Mouse (Mus musculus) yolk sac, embryonic 10.5 days (tissue): ENCODE measurements around the gene Rrm2.
A peak's percentile ranks its signal among the peaks of the same experiment; 100 is the strongest.
"Not testable (repeated sequence)": the region's sequence is repeated elsewhere in the genome, so short reads cannot be mapped to it uniquely, and the experiment has no call there.

ENCODE experiments used
- DNase-seq: peaks from one replicate; pipeline ENCODE4 v3.0.0-alpha.2; 2017; ENCODE audit warnings: low spot score

Rrm2 gene

DNA sequence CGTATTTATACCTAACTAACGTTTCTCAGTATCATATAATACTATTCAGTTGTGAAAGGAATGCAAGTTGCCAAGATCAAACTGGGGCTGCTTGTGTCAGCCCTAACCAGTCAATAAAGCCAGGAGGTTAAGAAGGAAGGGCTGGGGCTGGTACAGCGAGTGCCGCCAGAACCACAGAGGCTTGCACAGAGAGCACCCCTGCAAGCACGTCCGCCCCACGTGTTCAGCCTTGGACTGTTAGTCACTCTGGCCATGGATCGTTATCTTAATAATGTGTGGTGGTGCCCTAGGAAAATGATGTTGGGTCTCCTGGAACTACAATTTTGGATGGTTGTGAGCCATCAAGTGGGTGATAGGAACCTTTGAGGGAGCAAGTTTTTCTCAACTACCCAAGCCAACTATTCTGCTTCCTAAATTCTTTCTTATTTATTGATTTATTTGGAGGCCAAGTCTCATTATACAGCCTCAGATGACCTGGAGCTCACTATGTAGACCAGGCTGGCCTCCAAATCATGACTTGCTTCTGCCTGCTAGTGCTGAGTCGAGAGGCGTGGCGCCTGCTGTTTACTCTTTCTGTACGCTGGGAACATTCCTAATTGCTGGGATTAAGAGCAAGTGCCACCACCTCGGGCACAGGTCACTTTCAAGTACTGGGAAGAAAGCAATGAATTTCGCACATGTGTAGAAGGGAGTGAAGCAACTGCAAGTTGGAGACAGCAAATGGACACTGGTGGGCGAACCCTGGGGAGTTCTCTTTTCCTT lies 2.4 kb upstream of the Rrm2 start:
- DNase-seq = peak; percentile 32

DNA sequence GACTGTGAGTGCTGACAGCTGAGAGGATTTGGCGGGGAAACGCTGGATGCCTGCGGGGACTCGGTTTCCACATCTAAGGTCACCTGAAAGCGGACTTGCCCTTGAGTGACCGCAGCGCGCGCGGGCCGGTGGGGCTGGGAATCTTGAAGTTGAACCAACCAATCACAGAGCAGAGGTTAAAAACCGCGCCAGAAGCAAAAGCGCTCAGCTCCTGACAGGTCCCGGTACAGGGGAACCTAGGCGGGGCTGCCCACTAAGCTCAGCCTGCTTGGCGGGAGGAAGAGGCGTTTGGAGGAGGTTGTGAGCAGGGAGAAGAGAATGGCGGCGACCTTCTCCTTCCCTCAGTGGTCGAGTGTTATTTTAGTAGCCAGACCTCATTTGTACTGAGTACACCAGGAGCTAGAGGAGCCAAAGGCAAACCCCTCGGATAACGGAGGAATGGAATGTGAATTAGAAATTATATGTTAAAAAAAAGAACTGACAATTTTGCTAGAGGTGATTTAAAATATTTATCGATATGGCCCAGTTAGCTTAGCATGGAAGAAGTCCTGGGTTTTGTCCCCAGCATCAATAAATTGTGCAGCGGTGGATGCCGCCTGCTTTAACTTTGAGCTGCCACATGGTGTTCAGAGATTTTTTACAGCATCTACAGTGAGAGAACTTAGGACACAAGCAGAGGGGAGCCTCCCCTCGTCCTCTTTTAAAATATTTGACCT lies 1.1 kb upstream of the Rrm2 start:
- DNase-seq = peak; percentile 84

DNA sequence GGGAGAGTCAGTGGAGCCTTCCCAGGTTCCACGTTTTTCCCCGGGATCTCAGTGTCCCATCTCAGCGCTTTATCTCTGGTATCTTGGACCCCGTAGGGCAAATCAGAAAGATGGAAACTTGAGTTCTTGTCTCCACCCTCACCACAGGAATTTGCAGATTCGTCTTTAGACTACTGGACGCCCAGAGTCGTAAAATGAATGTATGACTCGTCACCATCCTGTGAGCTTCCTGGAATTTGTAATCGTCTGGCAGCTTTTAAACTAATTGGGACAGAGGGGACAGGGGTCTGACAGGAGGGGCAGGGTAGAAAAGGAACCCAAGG lies 600 bp upstream of the Rrm2 start:
- DNase-seq = peak; percentile 60

DNA sequence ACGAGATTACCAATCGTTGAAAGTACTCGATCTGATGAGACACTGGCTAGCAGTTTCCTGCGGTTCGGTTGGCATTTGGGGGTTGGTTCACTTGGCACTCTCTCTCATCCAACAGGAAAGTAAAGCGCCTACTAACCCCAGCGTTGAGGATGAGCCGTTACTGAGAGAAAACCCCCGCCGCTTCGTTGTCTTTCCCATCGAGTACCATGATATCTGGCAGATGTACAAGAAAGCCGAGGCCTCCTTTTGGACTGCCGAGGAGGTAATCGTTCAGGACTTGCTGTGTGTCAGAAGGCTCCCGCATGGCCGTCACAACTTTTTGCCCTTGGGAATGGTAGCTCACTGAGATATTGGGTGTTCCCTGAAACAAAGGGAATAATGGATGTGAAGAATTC lies 780 bp downstream of the Rrm2 start:
- DNase-seq = no peak

DNA sequence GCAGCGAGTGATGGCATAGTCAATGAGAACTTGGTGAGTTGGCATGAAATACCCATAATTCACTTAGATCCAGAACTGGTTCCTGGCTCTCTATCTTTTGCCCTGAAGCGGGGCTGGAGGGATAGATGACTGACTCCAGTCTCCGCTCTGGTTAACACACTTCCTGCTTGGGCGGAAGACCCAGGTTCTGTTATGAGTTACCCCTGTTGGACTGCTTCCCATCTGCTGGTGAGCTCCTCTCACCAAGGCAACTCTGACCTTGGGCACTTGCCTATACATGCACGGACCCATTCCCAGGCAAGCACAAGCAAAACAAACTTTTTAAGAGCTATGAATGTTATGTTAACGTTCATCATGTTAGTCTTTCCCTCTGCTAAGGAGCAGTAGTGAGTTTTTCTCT lies 1.4 kb downstream of the Rrm2 start:
- DNase-seq = no peak

DNA sequence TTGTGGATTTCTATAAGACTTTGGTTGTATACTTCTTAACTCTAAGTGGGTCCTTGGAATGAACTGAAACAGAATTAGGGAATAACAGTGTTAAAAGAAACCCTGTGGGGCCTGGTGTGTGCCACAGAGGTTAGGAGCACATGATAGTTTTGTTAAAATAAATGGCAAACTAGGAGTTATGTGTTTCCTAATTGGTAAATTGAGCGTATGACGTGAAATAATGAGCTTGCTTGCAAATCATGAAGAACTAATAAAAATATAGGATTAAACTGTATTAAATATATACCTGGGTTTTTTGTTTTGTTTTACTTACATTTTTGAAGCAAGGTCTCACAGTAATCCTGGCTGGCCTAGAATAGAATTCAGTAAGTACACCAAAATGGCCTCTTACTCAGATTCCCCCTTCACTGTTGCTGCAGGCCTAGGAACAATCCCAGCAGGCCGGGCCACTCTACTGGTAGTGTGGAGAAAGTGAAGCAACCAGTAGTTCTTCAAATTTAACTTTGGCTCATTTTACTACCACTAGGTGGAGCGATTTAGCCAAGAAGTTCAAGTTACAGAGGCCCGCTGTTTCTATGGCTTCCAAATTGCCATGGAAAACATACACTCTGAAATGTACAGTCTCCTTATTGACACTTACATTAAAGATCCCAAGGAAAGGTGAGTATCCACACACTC lies 1.9 kb downstream of the Rrm2 start:
- peak; percentile 60 for DNase-seq

DNA sequence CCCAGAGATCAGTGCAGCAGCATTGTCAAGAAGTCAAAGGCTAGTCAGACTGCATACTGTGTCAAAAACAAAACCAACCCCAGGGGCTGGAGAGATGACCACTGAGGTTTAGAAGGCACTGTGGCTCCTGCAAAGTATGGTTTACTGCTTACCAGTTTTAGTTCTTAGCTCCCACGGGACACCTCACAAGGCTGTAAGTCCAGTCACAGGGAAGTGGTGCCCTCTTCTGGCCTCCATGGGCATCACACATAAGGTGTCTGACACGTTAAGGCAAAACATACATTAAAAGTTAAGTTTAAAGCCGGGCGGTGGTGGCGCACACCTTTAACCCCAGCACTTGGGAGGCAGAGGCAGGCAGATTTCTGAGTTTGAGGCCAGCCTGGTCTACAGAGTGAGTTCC lies 2.6 kb downstream of the Rrm2 start:
- no peak for DNase-seq

DNA sequence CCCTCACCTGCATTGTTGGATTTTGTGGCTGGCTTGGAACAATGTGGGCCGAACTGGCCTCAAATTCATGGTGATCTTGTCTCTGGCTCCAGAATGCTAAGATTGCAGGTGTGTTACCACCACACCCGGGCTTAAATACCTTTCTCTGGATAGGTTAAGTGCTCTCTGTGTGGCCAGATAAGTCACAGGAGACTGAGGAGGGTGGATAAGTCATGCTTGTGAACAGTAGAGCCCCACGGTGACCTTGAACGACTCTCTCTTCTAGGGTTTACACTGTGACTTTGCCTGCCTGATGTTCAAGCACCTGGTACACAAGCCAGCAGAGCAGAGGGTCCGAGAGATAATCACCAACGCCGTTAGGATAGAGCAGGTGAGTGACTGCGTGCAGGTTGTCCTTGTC lies 4.4 kb downstream of the Rrm2 start:
- no peak for DNase-seq

DNA sequence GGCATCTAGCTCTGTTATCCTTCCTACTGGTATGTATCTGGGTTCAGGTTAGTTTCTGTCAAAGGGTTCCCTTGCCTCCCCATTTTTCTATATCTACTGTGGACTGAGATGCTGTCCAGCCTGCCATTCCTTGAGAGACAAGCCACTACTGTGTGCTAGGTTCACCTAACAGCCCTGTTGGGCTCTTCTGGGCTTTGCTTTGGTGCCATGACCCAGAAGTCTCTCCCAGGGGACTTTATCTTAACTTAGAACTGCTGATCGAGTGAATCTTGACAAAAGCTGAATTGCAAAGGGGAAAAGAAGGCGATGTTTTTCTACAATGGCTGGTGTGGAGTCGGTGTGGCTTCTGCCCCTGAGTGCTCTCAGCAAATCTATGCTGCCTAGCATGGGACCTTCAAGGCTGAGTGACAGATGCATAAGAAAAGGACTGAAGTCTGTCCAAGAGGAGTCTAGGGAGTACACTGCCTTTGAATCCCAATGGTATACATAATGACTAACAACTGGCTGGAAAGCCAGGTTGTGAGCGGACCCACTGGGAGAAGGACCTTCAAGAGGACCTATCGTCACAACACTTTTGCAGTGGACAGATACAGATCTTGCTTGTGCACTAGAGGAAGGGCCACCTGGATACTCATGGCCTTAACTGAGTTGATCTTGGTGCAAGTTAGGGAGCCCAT lies 6.7 kb downstream of the Rrm2 start:
- no peak for DNase-seq

DNA sequence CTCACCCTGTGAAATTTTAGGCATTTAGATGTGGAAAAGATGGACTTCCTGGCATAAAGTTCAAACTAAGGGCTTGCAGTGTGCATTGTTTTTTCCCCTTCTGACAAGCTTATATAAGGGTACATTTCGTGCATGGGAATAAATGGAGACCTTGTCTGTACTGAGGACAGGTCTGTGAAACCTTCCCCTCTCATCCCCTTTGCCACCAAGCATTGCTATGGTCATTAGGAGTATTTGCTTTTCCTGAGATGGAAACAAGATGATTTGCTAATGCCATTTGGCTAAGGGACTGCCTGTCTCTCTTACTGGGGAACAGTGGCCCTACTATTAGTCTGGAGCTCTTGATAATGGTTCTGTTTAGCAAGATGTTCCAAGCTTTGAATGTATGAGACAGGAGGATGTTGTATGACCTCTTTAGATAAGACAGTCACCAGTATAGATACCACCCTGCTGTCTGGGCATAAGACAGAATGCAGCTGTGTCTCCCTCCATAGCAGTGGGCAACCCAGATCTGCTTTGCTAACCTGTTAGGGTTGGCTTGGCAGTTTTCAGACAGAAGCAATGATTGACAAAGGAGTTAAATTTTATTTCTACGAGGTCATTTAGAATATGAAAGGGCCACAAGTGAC lies 7.3 kb downstream of the Rrm2 start:
- DNase-seq = no peak

DNA sequence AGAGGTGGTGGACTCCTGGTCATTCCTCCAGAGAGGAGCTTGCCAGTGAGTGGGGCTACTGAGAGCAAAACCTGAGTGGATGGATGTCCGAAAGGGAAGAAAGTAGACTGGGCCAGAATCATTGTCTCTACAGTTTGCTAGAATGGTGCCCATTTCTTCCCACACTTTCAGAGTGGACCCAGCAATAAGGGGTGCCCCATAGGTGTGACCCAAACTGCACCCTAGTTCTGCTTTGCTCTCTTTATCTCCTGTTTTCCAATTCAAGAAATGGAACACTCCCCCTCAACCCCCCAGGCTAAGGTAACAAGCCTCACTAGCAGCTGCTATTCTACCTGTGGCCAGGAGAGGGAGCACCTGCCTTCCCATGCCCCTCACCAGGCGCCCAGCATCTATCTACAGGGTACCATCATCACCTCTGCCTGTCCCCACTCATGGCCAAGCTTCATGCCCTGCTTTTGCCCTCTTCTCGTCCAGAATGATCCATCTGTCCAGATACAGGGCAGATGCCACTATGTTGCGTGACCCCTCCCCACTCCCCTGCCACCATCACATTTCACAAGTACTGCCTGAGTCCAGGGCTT lies 8.8 kb downstream of the Rrm2 start:
- no peak for DNase-seq

DNA sequence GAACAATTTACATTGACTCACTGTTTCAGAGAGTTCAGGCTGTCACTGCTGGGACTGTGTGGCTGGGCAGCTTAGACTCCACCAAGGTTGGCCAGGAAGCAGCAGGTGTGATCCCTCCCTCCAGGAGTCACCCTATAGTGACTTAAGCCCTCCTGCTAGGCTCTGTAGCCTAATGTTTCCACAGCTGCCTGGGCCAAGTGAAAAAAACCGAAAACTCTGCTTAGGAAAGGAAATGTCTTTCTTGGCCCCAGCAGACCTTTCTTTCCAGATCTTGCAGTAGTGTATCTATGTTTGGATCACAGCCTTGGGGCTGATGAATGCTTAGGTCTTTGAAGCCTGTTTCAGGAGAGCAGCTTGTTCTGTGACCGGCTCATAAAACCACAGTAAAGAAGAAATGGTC lies 15.4 kb downstream of the Rrm2 start:
- DNase-seq = no peak

DNA sequence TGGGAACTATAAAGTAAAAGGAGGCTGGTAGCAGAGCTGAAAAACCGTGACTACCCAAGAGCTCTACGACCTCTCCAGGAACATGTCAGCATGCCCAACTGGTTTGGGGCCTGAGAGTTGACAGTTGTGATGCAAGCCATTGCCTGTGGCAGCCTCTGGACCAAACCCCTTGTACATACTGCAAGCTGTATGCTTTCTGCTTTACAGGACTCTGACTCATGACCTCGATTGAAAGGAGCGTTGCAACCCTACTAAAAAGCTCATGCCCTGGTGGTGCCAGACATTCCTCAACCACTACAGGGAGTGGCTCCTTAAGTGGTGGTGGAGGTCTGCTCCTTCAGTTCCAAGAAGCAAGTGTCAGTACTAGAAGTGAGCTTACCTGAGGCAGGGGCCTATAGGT lies 15.8 kb downstream of the Rrm2 start:
- DNase-seq = no peak

DNA sequence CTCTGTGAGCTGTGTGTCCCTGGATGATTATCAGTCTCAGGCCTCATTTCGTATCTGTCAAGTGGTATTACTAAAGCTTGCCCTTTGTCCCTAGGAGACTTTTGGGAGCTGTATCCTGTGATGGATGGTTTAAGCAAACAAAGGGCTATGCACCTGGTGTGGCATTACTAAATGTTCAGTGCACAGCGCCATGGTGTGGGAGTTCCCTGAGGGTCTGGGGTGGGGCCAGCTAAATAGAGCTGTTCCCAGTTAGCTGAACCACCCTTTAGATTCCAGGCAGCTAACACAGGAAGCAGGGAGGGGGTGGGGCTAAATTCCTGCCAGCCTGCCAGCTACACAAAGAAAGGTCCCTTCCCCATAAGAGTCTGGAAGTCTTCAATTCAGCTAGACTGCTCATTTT lies 16.3 kb downstream of the Rrm2 start:
- DNase-seq = peak; percentile 47

DNA sequence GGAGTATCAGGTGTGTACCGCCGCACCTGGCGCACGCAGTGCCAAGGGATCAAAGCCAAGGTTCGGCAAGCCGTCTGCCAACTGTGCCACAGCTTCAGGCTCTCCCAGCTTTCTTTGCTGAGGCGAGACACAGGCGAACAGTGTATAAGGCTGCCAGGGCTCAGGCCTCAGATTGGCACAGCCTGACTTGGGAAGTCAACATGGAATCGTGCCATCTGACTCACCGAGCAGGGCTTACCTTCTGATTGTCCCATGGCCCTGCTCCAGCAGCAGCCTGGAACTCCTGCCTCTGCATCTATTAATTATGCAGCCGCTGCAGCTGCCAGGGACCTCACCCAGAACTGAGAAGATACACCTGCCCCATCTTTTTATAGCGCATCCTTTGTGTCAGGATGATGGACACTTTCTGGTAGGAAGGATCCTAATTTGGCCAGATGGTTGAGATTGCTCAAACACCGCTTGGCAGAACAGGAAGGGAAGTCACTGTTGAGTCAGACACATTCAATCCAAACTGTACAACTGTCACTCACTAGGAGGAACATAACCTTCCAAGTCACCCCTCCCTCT lies 26.9 kb downstream of the Rrm2 start:
- no peak for DNase-seq

DNA sequence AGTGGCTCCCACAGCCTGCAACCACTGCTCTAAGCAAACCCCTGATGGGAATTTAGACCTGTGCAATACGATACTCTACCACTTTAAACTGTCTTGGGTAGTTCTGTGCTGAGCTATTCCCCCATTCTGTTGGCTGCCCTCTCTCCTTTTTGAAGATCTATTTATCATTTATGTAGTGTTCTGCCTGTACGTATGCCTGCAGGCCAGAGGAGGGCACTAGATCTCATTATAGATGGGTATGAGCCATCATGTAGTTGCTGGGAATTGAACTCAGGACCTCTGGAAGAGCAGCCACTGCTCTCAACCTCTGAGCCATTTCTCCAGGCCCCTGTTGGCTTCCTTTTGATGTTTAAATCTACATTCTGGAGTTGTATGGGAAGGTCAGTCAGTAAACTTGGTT lies 28.9 kb downstream of the Rrm2 start:
- DNase-seq = no peak

DNA sequence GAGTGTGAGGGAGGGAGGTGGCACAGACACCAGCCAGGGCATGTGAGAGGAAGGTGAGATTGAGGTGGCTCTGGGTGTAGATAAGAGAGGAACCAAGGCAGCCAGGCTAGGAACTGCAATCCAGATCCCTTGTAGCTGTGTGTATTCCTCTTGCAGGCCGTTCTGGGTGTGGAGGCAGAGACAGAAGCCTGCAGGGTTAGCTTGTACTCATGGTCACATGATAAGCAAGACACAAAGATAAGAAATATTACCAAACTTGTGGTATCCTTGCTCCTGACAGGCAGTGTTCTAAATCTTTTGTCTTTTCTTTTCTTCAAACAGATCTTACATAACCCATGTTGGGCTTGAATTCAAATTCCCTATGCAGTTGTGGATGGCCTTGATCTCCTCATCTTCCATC lies 31.9 kb downstream of the Rrm2 start:
- no peak for DNase-seq

DNA sequence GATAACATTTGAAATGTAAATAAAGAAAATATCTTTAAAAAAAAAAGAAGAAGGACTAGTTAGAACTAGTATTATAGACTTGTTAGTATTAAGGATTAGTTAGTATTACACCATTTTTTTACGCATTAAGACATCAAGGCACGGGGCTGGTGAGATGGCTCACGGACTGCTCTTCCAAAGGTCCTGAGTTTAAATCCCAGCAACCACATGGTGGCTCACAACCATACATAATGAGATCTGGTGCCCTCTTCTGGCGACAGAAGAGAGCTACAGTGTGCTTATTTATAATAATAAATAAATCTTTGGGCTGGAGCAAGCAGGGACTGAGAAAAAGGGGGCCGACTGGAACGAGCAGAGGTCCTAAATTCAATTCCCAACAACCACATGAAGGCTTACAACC lies 33.5 kb downstream of the Rrm2 start:
- DNase-seq = not testable (repeated sequence)

DNA sequence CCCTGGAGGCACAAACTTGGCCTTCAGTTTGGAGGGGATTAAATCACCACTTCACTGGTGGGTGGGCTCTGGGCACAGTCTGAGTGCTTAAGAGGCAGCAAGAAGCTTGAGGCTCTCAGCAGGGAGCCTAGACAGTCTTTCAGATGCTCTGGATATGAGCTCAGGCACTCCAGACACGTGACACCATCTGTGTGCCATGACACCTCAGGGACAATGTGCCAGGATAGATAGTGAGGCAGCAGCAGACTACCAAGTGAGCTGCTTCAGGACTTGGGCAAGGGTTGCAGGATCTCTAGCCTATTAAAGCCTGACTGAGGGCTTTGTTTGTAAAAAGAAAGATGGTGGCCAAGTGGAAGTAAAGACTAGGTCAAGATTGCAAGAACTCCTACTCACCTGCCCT lies 36.3 kb downstream of the Rrm2 start:
- DNase-seq = no peak

DNA sequence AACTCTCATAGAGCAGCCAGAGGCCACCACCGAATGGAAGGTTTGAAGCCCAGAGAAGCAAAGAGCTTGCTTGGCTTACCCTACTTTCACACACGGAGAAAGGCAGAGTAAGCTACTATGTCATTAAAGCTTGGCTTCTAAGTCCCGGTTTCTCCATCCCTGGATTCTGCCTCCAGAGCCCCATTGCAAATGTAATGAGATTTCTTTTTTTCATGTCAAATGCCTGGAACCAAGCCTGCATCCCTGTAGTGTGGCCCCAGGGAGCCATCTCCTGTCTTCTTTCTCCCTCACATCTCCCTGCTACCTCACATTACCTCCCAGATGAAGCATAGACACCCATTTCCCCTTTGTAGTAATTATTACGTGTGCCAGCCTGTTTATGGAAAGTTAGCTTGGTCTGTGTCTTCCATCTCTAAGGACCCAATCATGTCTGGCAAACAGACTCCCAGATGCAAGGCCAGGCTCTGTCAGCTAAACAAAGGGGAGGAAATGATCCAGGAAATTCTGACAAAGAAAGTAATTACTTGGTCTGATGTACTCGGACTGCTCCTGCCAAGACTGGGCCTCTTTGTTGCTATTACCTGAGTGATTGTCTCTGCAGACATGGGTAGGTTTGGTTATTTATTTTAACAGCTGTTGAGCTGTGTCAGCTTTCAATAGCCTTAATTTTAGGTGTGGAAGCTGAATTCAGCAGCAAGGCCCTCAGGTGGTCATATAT lies 38.7 kb downstream of the Rrm2 start:
- DNase-seq = no peak

DNA sequence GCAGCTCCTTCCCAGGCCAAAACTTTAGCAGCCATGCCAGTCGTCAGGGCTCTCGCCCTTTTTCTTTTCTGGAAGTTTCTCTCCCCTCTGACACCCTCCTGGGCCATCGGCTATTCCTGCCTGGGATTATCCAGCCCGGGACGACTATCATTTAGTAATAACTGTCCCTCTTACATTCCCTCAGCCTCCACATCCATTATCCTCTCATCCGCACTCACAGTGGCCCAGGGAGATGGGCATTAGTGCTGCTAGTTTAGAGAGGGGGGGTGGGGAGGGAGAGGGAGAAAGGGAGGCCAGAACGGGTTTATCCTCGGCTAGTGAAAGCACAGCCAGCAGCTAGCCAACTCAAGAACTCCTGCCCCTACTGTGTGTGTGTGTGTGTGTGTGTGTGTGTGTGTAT lies 39.3 kb downstream of the Rrm2 start:
- DNase-seq = no peak
